Mouse (Mus musculus): Measurements from ENCODE around the gene Cdca7.

- TF ChIP-seq CTCF (IDR thresholded peaks at IDR 0.05; ENCODE audit: low read depth, low read length): no peak
- TF ChIP-seq POLR2AphosphoS5 (IDR thresholded peaks at IDR 0.05; ENCODE audit: insufficient replicate concordance, low read depth, low read length): no peak
- no peak for TF ChIP-seq GATA1 (IDR thresholded peaks at IDR 0.05; ENCODE audit: borderline replicate concordance, low read length)
- no peak for TF ChIP-seq GATA2 (IDR thresholded peaks at IDR 0.05; ENCODE audit: borderline replicate concordance, low read depth, low read length)
Observed at GRCm38 (mm10) chr2:72529358-72530319, 53.7 kb downstream of the Cdca7 start.

Data from G1E (cell line).